Mouse (Mus musculus) heart, embryonic 10.5 days (tissue): ENCODE measurements around the gene 6030408B16Rik. TPM values are rescaled to one million over a fixed set of nuclear protein-coding genes. Genes with fewer than 3 reads are reported as not detected.

Experiments
- DNase-seq: peaks from one replicate; pipeline ENCODE4 v3.0.0-alpha.2; 2017; ENCODE audit warnings: low spot score
- H3K27ac ChIP-seq: fragments of 300-500 bp; sonication (generic); 2 replicates; pipeline ENCODE4 v1.5.1; 2016; ENCODE audit warnings: mild to moderate bottlenecking
- H3K27me3 ChIP-seq: fragments of 300-500 bp; sonication (generic); 2 replicates; pipeline ENCODE4 v1.6.1; 2016; ENCODE audit warnings: mild to moderate bottlenecking; ENCODE audit not compliant: poor library complexity, insufficient read depth, severe bottlenecking
- H3K36me3 ChIP-seq: fragments of 300-500 bp; sonication (generic); 2 replicates; pipeline ENCODE4 v1.6.1; 2016; ENCODE audit warnings: mild to moderate bottlenecking, moderate library complexity
- H3K4me1 ChIP-seq: fragments of 300-500 bp; sonication (generic); 2 replicates; pipeline ENCODE4 v1.6.1; 2016; ENCODE audit warnings: mild to moderate bottlenecking
- H3K4me3 ChIP-seq: fragments of 300-500 bp; sonication (generic); 2 replicates; pipeline ENCODE4 v1.5.1; 2016; ENCODE audit warnings: mild to moderate bottlenecking, moderate library complexity
- H3K9me3 ChIP-seq: fragments of 300-500 bp; sonication (generic); 2 replicates; pipeline ENCODE4 v1.6.1; 2016; ENCODE audit warnings: mild to moderate bottlenecking, moderate library complexity
- WGBS: fragments of 180-500 bp; shearing (Covaris S2); methylation state at CpG from one replicate; pipeline ENCODE4 v1.1.7; 2016; 5-methylcytosine and 5-hydroxymethylcytosine counted together
- polyA plus RNA-seq: library from polyadenylated mRNA; unstranded; fragments of >200 nt; fragmentation: Nextera tagmentation; extraction: Ambion mirVana; gene quantifications from 2 replicates; pipeline ENCODE4 v1.2.1, GENCODE M21; 2016

Gene 6030408B16Rik
- polyA plus RNA-seq, 1 experiment from 2014 or later: 1.8 TPM

DNA sequence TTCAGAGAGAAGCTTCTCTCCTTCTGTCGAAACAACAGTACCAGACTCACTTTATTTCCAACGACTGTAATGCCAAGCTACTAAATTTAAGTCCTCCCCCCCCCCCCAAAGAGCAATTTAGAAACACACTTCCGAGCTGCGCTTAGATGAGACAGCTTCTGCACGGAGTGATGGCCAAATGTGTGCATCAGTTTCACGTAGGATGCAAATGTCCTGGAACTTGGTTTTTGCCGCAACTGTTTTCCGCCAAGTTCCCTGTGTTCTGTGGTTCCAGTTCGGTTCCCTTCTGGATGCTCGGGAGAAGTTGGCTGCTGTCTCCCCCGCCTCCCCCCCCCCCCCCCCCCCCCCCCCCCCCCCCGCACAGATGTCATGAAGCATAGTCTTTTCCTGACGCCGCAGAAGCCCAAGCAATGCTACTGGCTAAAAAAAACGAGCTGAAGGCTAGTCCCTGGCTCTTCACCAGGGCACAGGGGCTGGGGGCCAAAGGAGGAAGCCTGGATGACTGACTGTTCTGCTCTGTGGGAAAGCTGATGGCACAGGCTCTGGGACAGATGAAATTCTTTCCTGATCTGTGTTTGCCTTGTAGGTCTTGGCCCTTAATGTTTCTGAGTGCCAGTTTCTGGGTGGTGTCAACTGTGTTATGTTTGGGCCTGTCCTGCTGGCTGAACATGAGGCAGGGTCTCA, 18.2 kb downstream of the 6030408B16Rik start:
- H3K27me3 ChIP-seq: no peaks in the 10 kb centered on the region
- DNase-seq: no peak
- no peak overlapping the region for H3K27ac ChIP-seq
- 62% methylated on average over 14 of the region's 15 CpGs for whole genome bisulfite sequencing
- H3K9me3 ChIP-seq: no peaks in the 10 kb centered on the region
- H3K4me1 ChIP-seq: peaks cover 16% of the 10 kb centered on the region
- no peaks in the 10 kb centered on the region for H3K36me3 ChIP-seq
- H3K4me3 ChIP-seq: no peak overlapping the region

DNA sequence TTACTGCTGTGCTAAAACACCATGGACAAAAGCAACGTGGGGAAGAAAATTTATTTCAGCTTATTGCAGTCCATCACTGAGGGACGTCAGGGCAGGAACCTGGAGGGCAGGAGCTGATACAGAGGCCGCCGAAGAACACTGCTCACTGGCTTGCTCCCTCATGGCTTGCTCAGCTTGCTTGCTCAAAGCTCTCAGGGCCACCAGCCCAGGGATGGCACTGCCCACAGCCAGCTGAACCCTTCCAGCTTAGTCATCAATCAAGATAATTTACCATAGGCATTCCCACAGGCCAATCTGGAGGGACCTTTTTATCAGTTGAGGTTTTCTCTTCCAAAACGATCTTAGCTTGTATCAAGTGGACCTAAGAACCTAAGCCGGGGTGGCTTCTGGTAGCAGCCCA, 19.0 kb downstream of the 6030408B16Rik start:
- DNase-seq: no peak
- peaks cover 16% of the 10 kb centered on the region for H3K4me1 ChIP-seq
- no peak overlapping the region for H3K4me3 ChIP-seq
- no peaks in the 10 kb centered on the region for H3K36me3 ChIP-seq
- no peak overlapping the region for H3K27ac ChIP-seq
- no peaks in the 10 kb centered on the region for H3K27me3 ChIP-seq
- WGBS: 75% methylated on average over 6 of the region's 6 CpGs
- H3K9me3 ChIP-seq: no peaks in the 10 kb centered on the region

DNA sequence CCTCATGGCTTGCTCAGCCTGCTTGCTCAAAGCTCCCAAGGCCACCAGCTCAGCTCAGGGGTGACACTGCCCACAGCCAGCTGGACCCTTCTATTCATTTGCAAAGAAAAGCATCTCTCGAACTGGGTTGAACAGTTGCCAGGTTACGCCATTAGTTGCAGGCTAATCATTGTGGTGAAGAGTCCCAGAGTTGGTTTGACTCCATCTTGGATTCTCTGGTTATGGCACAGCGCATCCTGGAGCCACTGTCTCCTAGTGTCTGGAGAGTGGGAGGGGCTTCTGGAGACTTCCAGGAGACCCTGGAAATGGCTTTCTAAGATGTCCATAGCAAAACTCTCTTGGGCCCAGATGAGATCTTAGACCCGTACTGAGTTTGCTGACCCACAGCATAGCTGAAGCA, 22.4 kb downstream of the 6030408B16Rik start:
- H3K4me3 ChIP-seq: no peak overlapping the region; the same call in 1 of the 2 replicates
- no peak overlapping the region for H3K27ac ChIP-seq
- 89% methylated on average over 4 of the region's 4 CpGs for WGBS
- H3K4me1 ChIP-seq: peaks cover 29% of the 10 kb centered on the region
- no peaks in the 10 kb centered on the region for H3K36me3 ChIP-seq
- no peak for DNase-seq
- H3K27me3 ChIP-seq: no peaks in the 10 kb centered on the region
- no peaks in the 10 kb centered on the region for H3K9me3 ChIP-seq

DNA sequence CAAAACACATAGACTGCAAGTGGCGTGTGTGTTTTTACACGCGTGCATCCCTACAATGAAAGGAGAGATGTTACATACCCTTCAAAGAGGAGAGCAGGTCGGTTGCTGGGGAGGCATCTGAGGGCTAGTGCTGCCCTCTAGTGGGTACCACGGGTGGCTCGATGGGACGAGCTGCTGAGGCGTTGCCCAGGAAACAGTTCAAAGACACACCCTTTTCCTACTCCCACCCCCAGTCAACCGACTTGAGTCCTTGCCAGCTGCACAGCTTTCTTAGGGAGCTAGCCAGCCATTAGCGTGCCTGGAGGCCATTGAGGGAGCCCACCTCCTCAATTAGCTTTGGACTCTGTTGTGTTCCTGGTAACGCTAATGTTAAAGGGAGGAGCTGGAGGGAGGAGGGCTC, 22.8 kb downstream of the 6030408B16Rik start:
- DNase-seq: peak; percentile 93
- peak overlapping the region; percentile 79 for H3K27ac ChIP-seq
- H3K9me3 ChIP-seq: no peaks in the 10 kb centered on the region
- whole genome bisulfite sequencing: 4% methylated on average over 11 of the region's 11 CpGs
- H3K4me3 ChIP-seq: peak overlapping the region; percentile 44
- no peaks in the 10 kb centered on the region for H3K36me3 ChIP-seq
- H3K4me1 ChIP-seq: peaks cover 33% of the 10 kb centered on the region
- H3K27me3 ChIP-seq: no peaks in the 10 kb centered on the region

DNA sequence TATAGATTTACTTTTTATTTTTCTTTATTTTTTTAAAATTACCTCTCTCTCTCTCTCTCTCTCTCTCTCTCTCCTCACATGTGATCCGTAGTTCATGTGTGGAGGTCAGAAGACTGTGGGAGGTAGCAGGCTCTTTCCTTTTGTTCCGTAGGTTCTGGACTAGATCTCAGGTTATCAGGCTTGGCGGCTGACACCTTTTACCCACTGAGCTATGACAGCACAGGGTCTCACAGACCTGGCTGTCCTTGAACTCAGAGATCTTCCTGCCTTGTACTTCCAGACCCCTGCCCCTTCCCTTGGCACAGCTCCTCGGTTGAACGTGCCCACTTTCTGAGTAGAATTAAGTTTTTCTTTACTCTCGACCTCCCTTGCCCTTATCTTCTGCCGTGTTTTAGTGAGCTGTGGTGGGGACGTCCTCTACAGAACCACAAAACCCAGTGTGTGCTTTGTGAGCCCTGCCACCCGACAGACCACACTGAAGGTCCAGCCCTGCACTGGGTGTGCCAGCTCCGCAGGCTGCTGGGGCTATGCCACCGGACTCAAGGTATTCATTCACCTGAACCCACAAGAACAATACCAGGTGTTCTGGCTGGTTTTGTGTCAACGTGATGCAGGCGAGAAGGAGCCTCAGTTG, 23.4 kb downstream of the 6030408B16Rik start:
- peaks cover 38% of the 10 kb centered on the region for H3K4me1 ChIP-seq
- WGBS: 51% methylated on average over 13 of the region's 13 CpGs
- peak overlapping the region; percentile 44 for H3K4me3 ChIP-seq
- no peak for DNase-seq
- H3K27ac ChIP-seq: peak overlapping the region; percentile 79
- H3K36me3 ChIP-seq: no peaks in the 10 kb centered on the region
- no peaks in the 10 kb centered on the region for H3K9me3 ChIP-seq
- no peaks in the 10 kb centered on the region for H3K27me3 ChIP-seq

DNA sequence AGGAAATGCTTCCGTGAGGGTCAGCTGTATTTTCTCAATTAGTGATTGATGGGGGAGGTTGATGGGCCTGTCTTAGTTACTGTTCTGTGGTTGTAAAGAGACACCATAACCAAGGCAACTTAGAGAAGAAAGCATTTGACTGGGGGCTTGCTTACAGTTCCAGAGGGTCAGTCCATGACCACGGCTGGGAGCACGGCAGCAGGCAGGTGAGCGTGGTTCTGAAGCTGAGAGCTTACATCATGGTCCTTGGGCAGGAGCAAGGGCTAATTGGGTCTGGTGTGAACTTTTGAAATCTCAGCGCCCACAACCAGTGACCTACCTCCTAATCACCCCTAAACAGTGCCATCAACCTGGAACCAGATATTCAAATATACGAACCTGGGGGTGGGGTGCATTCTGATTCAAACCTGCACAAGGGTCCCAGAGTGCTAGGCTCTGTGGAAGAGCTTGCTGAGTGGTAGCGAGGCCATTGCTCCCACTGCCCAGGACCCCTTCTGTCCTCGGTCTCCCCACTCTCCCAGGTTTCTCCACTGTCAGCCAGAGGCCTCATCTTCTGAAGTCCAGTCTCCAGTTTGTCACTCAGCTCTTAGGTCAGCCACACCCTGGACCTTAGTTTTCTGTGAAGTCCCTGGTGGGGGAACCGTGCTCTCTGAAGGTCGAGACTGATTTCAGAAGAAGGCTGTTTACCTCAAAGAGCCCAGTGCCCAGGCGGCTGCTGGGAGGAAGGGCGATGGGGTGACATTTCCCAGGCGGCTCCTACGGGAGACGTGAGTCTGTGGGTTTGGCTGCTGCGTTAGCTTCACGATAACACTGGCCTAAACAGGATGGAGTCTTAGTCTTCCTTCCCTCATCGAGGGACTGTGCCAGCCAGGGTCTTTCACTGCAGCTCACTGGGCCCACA, 24.2 kb downstream of the 6030408B16Rik start:
- H3K9me3 ChIP-seq: no peaks in the 10 kb centered on the region
- H3K27me3 ChIP-seq: no peaks in the 10 kb centered on the region
- H3K4me1 ChIP-seq: peaks cover 43% of the 10 kb centered on the region
- H3K36me3 ChIP-seq: no peaks in the 10 kb centered on the region
- WGBS: 53% methylated on average over 18 of the region's 18 CpGs
- H3K27ac ChIP-seq: peak overlapping the region; percentile 79
- 0 out of 2 replicates have a peak overlapping the region, but pooled peaks have one; percentile 12 for H3K4me3 ChIP-seq
- DNase-seq: no peak

DNA sequence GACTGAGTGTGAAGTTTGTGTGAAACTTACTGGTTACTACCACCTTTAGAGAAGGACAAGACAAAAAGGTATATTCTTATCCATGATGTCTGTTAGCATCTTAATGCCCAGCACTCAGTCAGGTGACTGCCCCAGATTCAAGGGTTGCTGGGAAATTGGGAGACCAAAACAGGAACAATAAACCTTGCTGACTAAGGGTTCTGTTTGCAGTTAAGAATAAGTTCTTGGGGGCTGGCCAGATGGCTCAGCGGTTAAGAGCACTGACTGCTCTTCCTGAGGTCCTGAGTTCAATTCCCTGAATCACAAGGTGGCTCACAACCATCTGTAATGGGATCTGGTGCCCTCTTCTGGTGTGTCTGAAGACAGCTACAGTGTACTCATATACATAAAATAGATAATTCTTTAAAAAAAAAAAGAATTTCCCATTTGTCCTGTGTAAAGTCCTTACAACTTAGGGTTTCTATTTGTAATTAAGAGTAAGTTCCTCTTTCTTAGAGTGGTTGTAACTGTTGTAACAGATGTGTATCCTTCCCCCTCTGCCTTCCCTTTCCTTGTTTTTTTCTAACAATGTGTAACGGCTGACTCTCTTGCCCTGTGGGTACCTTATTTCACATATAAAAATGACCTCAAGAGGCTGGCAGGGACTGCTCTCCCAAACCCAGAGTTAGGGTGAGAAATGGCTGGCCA, 24.9 kb downstream of the 6030408B16Rik start:
- H3K36me3 ChIP-seq: no peaks in the 10 kb centered on the region
- H3K9me3 ChIP-seq: no peaks in the 10 kb centered on the region
- no peak for DNase-seq
- peaks cover 46% of the 10 kb centered on the region for H3K4me1 ChIP-seq
- no peaks in the 10 kb centered on the region for H3K27me3 ChIP-seq
- H3K27ac ChIP-seq: peak overlapping the region; percentile 75
- 73% methylated on average over 2 of the region's 2 CpGs for WGBS
- H3K4me3 ChIP-seq: no peak overlapping the region

DNA sequence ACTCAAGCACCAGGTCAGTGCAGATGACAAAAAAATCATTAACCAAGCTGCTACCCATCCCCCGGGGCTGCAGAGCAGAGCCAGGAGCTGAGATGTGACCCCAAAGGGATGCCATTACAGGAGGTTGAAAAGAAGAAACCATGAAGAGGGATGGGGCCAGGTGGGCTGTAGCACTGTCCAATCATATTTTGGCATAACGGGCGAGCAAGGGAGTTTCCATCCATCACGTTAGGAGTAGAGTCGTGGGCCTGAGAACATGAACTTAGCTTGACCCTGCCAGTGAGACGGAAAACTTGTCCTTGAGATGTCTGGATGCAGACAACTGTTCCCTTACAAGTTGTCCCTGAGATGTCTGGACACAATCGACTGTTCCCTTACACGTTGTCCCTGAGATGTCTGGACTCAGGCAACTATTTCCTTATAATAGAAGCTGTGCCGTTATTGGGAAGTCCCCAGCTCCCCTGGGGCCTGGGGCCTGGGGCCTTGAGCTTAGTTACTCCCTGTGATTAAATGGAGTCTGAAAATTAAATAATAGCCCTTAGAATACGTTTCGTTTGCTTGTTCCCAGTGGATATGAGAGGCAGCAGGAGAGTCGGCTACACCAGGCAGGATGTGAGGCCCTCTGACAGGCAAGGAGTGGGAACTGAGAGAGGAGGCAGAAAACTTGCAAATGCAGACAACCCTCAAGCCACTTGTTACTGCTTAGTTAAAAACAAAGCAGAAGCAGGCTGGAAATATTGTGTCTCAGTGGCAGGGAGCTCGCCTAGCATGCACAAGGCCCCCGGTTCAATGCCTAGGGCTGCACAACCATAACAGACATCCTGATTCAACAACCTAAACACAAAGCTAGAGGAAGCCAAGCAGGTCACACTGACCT, 26.1 kb downstream of the 6030408B16Rik start:
- no peaks in the 10 kb centered on the region for H3K36me3 ChIP-seq

DNA sequence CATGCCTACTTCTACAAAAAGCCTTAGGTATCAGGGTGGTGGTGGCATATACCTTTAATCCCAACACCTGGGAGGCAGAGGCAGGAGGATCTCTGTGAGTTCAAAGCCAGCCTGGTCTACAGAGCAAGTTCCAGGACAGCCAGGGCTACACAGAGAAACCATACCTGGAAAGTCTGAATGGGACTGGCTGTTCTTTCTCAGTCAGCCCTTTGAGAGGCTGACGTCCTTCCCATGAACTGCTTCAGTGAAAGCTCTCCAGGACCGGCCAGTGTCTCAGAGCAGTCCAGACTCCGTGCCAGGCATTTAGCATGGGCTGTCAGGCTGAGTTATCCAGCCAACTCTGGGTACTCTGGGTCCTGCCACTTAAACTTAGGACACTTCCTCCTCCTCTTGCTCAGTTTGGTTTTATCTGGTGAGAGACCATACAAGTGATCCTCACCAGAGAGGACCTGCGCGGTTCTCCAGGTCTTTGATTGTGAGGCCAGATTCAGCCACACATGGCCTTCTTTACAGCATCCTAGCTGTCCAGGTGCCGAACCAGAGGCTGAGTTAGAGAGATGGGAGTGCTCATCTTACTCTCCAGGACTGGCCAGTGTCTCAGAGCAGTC, 27.1 kb downstream of the 6030408B16Rik start:
- 55% methylated on average over 6 of the region's 6 CpGs for WGBS
- DNase-seq: no peak
- Histone ChIP-seq H3K4me1 (peaks cover 46% of the 10 kb centered on the region), H3K9me3 (no peaks in the 10 kb centered on the region), H3K27ac (peak overlapping the region; percentile 75), H3K4me3 (no peak overlapping the region), H3K36me3 (no peaks in the 10 kb centered on the region), H3K27me3 (no peaks in the 10 kb centered on the region)

More for the DNA sequence above, 26.1 kb downstream of the 6030408B16Rik start:
- Histone ChIP-seq H3K27me3 (no peaks in the 10 kb centered on the region), H3K4me3 (no peak overlapping the region), H3K9me3 (no peaks in the 10 kb centered on the region), H3K27ac (peak overlapping the region; percentile 75), H3K4me1 (peaks cover 46% of the 10 kb centered on the region)
- no peak for DNase-seq
- WGBS: 54% methylated on average over 14 of the region's 14 CpGs

DNA sequence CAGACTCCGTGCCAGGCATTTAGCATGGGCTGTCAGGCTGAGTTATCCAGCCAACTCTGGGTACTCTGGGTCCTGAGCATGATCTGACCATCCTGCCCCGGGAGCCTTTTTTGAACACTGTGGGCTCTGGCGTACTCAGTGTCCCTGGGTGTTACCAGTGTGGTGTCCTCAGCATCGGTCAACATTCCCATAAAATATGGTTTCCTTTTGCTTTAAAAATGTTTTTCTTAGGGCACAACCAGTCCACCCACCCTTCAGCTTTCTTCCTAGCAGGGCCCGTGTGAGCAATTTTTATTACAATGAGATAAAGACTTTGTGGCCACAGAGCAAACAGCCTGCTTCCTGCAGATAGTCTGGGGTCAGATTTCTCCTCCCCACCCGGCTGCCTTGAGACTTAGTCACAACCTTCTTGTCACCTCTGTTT, 27.6 kb downstream of the 6030408B16Rik start:
- DNase-seq: no peak
- H3K4me1 ChIP-seq: peaks cover 45% of the 10 kb centered on the region
- H3K27me3 ChIP-seq: no peaks in the 10 kb centered on the region
- 36% methylated on average over 6 of the region's 6 CpGs for WGBS
- no peaks in the 10 kb centered on the region for H3K36me3 ChIP-seq
- no peaks in the 10 kb centered on the region for H3K9me3 ChIP-seq
- peak overlapping the region; percentile 75 for H3K27ac ChIP-seq
- no peak overlapping the region for H3K4me3 ChIP-seq

DNA sequence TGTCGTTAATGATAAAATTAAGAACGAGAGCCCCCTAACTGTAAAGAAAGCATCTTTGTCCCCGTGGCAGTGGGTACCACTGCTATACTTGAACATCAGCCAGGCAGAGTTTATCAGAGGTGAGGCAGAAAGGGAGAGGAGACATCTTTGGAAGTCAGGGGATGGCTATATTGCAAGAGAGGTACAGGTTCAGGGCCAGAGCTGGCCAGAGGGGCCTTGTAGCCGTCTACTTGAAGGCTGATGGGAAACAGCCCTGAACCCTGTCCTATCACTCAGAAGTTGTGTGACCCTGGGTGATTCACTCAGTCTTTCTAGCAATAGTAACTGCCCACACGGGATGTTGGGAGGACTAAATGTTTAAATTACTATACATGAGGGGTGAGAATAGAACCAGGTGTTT, 28.1 kb downstream of the 6030408B16Rik start:
- Histone ChIP-seq H3K9me3 (no peaks in the 10 kb centered on the region), H3K4me3 (no peak overlapping the region), H3K36me3 (no peaks in the 10 kb centered on the region), H3K27ac (peak overlapping the region; percentile 77), H3K27me3 (no peaks in the 10 kb centered on the region), H3K4me1 (peaks cover 41% of the 10 kb centered on the region)
- 41% methylated on average over 5 of the region's 5 CpGs for WGBS
- no peak for DNase-seq
